Mouse (Mus musculus) cortical plate, adult 2 months (tissue): Measurements from ENCODE around the gene Hoxb5.

Experiments
- CTCF ChIP-seq: fragments of 200-500 bp; IDR thresholded peaks from 2 replicates; pipeline ENCODE4 v1.5.1; 2011; ENCODE audit warnings: mild to moderate bottlenecking, control low read depth, low read length; ENCODE audit not compliant: insufficient read depth; ENCODE audit errors: extremely low read depth
- POLR2A ChIP-seq: fragments of 200-500 bp; IDR thresholded peaks from 2 replicates; pipeline ENCODE4 v1.6.1; 2011; ENCODE audit warnings: mild to moderate bottlenecking, low read length, control low read depth; ENCODE audit not compliant: insufficient read depth; ENCODE audit errors: extremely low read depth

GRCm38 (mm10) chr11:96267021-96267920, 35.9 kb upstream of the Hoxb5 start:
- TF ChIP-seq POLR2A (no peak), CTCF (no peak)
